Mouse (Mus musculus) right cerebral cortex, adult 18-20 months (tissue): ENCODE measurements at regions not wholly inside any gene's neighbourhood (a gene's known extent, or its start where the extent isn't known, plus 50 kb on each side); places are given as distances from the start of the nearest gene placed in this dataset.

ENCODE experiments used
- DNase-seq: peaks from one replicate; pipeline ENCODE4 v3.0.0; 2022; ENCODE audit warnings: mixed read lengths

DNA sequence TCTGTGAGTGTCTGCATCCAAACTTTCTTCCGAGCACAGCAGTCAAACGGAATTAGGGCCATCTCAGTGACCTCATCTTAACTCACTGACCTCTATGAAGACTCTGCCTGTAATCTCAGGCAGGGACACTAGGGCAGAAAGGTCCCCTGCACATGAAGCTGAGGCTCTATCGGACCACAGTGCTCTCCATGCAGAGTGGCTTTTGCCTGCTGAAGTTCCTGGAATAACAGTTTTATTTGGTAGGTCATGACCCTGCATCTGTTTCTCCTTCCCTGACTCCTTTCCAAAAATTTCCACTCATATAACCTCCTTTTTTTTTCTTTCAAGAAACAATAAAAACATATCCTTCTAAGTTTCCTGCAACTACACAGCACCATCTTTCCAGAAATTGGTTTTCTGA lies 136.9 kb upstream of the Klf3 start:
- no peak for DNase-seq

- no peak for DNase-seq
Measured at GRCm38 (mm10) chr5:64667053-64667452, 136.1 kb upstream of the Klf3 start.

DNA sequence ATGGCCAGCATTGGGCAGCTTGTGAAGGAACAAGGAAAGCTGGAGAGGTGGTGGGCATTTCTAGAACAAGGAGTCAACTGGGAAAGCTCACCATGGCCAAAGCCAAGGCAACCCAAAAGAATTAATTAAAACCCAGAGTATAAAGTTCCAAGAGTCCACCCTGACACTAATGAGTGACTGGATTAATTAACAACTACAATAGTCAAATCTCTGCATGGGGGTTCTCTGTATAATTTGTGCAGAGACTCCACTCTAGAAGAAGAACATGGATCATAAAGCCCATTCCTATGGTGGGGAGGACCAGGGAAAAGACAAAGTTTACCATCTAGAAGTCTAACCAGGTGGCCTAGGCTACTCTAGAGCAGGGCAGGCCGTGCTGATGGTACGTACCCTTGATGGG lies 129.3 kb upstream of the Klf3 start:
- no peak for DNase-seq

- no peak for DNase-seq
Measured at GRCm38 (mm10) chr5:64676214-64676945, 126.8 kb upstream of the Klf3 start.

- no peak for DNase-seq
Measured at GRCm38 (mm10) chr5:64676946-64677588, 126.1 kb upstream of the Klf3 start.

GRCm38 (mm10) chr5:64678706-64679105 lies 124.5 kb upstream of the Klf3 start:
- no peak for DNase-seq

DNA sequence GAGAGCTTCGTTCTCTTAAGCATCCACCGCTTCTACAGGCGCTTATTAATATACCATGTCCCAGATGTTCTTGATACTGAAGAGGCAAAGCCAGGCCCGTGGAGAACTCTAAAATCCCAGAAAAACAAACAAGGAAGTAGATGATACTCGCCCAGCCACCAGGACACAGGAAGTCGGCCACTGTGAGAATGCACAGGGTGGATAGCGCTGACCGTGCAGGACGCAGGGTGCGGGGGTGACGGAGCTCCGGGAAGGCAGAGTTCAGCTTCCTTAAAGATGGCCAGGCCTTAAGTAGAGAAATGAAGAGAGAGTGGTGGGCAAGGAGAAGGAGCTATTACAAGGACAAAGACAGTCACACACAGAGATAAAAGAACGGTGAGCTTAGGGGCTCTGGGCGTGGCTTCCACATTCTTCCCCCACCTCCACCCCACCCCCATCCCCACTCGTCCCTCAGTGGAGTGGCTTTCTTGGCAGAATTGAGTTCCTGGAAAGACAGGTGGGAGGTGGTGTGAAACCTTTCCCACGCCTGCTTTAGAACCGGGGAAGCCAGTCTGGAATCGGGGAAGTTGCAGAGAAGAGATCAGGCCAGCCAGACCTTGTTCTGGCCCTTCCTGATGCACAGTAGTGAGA lies 123.1 kb upstream of the Klf3 start:
- DNase-seq = no peak

GRCm38 (mm10) chr5:64681161-64681560 lies 122.0 kb upstream of the Klf3 start:
- no peak for DNase-seq

DNA sequence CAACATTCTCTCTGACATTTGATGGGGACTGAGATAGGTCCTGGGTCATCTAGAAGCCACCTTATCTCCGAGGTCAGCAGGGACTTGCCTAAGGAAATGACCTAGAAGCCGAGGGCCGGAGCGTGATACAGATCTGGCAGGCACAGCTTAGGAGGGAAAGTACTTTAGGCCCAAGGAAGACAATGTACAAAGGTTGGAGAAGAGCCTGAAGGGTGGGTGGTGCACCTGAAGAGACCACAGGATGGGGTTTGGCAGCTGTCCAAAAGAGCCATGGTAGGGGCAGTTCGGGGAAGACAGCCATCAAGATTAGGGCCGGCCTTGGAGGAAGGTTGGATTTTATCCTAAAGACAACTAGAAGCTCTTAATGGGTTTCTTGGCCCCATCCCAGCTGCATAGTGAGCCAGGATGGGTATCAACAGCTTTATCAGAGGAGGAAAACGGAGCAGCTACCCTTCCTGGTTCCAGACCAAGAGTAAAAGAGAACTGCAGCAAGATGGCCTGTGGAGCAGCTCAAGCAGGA lies 120.8 kb upstream of the Klf3 start:
- DNase-seq = no peak

DNA sequence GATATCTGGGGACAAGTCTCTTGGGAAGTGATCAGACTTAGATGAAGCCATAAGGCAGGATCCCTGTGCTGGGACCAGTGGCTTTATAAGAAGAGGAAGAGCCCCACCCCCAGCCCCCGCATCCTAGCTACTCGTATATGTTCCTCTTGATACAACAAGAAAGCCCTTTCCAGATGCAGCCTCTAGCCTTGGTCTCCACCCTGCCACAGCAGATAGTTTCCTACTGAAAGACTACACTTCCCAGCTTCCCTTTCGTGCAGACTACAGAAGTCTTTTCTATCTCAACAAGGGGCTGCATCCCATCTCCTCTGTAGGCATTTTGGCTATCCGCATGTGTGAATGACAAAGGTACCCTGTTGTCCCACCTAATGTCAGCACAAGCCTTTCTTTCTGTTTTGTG lies 119.8 kb upstream of the Klf3 start:
- no peak for DNase-seq

- no peak for DNase-seq
Measured at GRCm38 (mm10) chr5:64684275-64684674, 118.9 kb upstream of the Klf3 start.

DNA sequence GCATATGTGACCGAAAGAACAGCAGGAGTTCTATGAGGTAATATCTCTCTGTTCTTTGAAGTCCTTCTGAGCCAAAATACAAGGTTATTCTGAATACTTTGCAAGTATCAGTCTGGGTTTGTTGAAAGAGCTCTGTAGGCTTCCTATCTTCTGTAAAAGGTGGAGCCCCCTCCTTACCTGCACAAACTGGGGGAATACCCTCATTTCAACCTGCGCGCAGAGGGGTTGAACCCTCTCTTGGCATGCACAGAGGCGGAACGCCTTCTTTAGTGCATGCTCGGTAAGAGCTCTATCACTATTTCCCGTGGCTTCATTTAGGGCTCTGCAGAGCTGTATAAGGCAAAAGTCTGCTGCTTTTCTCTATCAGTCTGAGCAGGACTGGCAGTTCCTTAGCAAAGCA lies 113.0 kb upstream of the Klf3 start:
- no peak for DNase-seq

GRCm38 (mm10) chr5:64691406-64692100 lies 111.6 kb upstream of the Klf3 start:
- no peak for DNase-seq

DNA sequence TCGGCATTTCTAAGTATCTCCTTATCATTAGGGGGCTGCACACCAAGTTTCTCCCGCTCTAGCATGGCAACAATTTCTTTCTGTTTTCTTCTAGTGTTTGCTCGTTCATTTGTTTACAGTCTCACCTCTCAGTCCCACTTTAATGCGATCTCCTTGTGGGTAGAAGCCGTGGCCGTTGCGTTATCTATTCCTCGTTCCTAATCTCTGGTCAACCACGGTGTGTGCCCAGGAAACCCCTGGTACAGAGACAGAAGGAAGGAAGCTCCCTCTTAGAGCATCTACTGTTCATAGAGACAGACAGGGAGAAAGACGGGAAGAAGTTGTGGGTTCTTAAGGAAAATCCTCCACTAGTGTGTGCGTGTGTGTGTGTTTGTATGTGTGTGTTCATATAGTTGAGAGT lies 110.9 kb upstream of the Klf3 start:
- no peak for DNase-seq

DNA sequence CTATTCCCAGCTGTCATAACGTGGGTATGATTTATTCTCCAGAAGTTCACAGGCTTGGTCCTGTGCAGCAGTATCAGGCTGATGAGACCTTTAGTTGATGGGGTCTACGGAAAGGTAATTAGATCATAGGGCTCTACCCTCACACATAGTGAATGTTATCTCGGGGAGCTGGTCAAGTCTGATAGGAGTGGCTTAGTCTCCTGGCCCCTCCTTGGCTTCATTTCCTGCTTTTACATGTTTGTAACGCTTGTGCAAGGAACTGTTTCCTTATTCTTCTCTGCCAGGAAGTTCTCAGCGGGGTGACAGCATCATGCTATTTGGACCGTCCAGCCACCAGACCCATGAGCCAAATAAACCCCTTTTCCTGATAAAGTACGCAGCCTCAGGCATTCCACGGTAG lies 109.6 kb upstream of the Klf3 start:
- DNase-seq = no peak

GRCm38 (mm10) chr5:64694606-64695005 lies 108.6 kb upstream of the Klf3 start:
- no peak for DNase-seq

DNA sequence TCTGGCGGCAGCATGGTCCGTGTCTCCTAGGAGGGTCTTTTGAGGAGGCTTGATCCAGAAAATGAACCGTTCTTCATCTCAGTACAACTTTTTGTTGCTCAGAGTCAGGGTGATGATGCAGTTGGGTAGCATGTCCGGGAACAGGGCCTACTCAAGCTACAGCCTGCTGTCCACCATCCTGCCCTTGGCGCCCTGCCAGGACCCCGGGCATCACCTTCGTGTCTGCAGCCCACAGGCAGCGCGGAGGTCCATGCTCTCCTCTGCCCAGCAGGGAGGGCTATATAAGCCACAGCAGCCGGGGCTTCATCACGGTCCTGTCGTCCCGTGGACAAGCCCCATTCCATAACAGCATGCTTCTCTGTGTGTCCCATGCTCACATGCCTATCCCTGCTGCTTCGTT lies 107.1 kb upstream of the Klf3 start:
- DNase-seq = no peak

DNA sequence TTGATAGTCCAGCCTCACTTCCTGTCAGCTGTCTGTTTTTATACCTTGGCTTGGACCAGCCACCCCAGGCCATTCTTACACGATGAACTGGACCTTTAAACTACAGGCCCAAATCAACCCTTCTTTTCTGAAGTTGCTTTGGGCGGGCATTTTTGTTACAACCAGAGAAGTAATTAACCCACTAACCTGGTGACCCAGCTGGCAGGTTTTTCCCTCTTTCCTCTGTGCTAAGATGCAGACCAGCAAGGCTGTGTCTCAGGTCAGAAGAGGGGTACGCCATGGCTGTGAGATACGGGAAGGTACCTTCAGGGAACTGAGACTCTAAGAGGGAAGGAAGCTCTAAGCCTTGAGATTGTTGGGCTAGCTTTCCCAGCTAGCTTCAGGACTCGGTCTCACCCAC lies 105.7 kb upstream of the Klf3 start:
- no peak for DNase-seq

DNA sequence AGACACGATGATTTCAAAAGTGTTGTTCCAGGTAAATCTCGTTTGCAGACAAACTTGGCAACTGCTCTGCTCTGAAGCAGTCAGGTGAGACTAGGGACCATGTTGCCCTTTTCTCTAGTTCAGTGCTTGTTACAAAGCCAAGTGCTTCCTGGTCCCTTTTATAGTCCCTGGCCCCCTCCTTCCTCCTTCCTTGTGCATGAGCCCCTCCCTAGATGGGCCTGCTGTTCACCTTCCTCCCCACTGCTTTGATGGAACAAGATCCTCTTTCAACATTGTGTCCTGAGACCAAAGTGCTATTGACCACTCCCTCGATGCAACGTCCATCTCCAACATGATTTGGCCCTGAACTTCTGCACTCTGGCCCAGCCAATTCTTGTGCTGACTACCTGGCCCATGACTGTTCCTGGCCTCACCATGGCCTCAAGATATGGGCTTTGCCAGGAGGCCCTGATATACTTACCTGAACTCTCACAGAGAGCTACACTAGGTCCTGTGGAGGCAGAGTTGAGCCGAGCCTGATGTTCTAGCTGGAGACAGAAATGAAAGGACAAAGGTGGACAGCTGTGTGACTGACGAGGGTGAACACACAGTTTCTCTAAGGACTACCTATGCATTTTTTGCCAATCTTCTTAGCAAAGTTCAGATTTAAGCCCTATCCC lies 104.6 kb upstream of the Klf3 start:
- no peak for DNase-seq

- no peak for DNase-seq
Measured at GRCm38 (mm10) chr5:64700030-64700429, 103.2 kb upstream of the Klf3 start.

DNA sequence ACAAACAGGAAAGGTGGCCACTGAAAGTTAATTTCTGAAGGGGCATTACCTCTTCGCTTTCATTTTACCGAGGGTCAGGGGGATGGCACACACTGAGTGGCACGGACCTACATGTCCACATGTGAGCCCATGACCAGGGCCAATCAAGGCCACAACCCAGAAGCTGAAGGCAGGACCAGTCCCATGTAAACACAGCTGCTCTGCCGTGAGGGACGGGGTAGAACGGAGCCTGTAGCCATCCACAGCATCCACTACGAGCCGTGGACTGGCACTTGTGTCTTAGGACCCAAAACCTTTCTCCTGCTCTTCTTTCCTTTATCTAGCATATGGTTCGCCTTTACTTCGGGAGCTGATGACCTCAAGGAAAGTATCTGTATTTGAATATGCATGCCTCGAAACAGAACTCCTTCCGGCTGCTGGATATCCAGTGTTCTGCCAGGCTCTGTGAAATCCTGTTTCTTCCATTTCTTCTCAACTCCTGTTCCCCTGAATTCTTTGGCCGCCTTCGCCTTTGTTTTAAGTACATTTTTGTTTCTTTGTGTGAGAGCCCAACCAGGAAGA lies 101.9 kb upstream of the Klf3 start:
- no peak for DNase-seq

- DNase-seq = peak; percentile 86
Measured at GRCm38 (mm10) chr5:64701780-64702231, 101.4 kb upstream of the Klf3 start.
